Mouse (Mus musculus) macrophage (primary cell): ENCODE results near the gene Pcdh15. TPM values are rescaled to one million over a fixed set of nuclear protein-coding genes. Genes with fewer than 3 reads are reported as not detected.

Experiments
- H3K27ac ChIP-seq: fragments of 350-480 bp; formaldehyde crosslinking; 2 replicates; pipeline ENCODE4 v1.9.0; 2021
- H3K36me3 ChIP-seq: fragments of 350-480 bp; formaldehyde crosslinking; 2 replicates; pipeline ENCODE4 v1.9.0; 2021; ENCODE audit errors: inconsistent target
- H3K4me3 ChIP-seq: fragments of 350-480 bp; formaldehyde crosslinking; 2 replicates; pipeline ENCODE4 v1.9.0; 2021; ENCODE audit errors: inconsistent target
- H3K79me2 ChIP-seq: fragments of 350-480 bp; formaldehyde crosslinking; 2 replicates; pipeline ENCODE4 v1.9.0; 2021; ENCODE audit errors: inconsistent target
- WGBS: methylation state at CpG from one replicate; pipeline ENCODE4 v1.1.7; 2026; ENCODE audit warnings: inconsistent platforms; ENCODE audit not compliant: missing documents; 5-methylcytosine and 5-hydroxymethylcytosine counted together
- polyA plus RNA-seq: library from polyadenylated mRNA; stranded (reverse); fragments of 250-400 nt; gene quantifications from 3 replicates; pipeline ENCODE4 v1.2.4, GENCODE M21; 2018; ENCODE audit warnings: inconsistent platforms

The Pcdh15 gene
- polyA plus RNA-seq, 1 experiment from 2014 or later: not detected

GRCm38 (mm10) chr10:74450069-74450468 is 1350.9 kb downstream of the Pcdh15 start:
- no peaks in the 10 kb centered on the region for H3K36me3 ChIP-seq
- H3K4me3 ChIP-seq: no peak overlapping the region
- H3K79me2 ChIP-seq: no peaks in the 10 kb centered on the region
- 92% methylated on average over 11 of the region's 11 CpGs for whole genome bisulfite sequencing
- no peak overlapping the region for H3K27ac ChIP-seq

GRCm38 (mm10) chr10:74463972-74464371 is 1364.8 kb downstream of the Pcdh15 start:
- no peaks in the 10 kb centered on the region for H3K36me3 ChIP-seq
- 13% methylated on average over 2 of the region's 2 CpGs for WGBS
- no peak overlapping the region for H3K4me3 ChIP-seq
- no peak overlapping the region for H3K27ac ChIP-seq
- H3K79me2 ChIP-seq: no peaks in the 10 kb centered on the region

GRCm38 (mm10) chr10:74480779-74481178 is 1381.6 kb downstream of the Pcdh15 start:
- Histone ChIP-seq H3K36me3 (no peaks in the 10 kb centered on the region), H3K79me2 (no peaks in the 10 kb centered on the region), H3K27ac (no peak overlapping the region), H3K4me3 (no peak overlapping the region)
- 80% methylated on average over 3 of the region's 3 CpGs for WGBS

GRCm38 (mm10) chr10:74512315-74512714 is 1413.2 kb downstream of the Pcdh15 start:
- Histone ChIP-seq H3K27ac (no peak overlapping the region), H3K79me2 (no peaks in the 10 kb centered on the region), H3K4me3 (no peak overlapping the region), H3K36me3 (no peaks in the 10 kb centered on the region)
- WGBS: 58% methylated on average over 3 of the region's 3 CpGs

- Histone ChIP-seq H3K79me2 (no peaks in the 10 kb centered on the region), H3K27ac (no peak overlapping the region), H3K36me3 (no peaks in the 10 kb centered on the region), H3K4me3 (no peak overlapping the region)
These were observed 1414.6 kb downstream of the Pcdh15 start for GRCm38 (mm10) chr10:74513743-74514142.

GRCm38 (mm10) chr10:74538371-74538770 is 1439.2 kb downstream of the Pcdh15 start:
- Histone ChIP-seq H3K79me2 (no peaks in the 10 kb centered on the region), H3K4me3 (no peak overlapping the region), H3K27ac (no peak overlapping the region), H3K36me3 (no peaks in the 10 kb centered on the region)
- WGBS: 80% methylated on average over 2 of the region's 2 CpGs

- Histone ChIP-seq H3K36me3 (no peaks in the 10 kb centered on the region), H3K27ac (no peak overlapping the region), H3K79me2 (no peaks in the 10 kb centered on the region), H3K4me3 (no peak overlapping the region)
- WGBS: 58% methylated on average over 2 of the region's 2 CpGs
These were observed 1456.2 kb downstream of the Pcdh15 start for GRCm38 (mm10) chr10:74555326-74555725.

- Histone ChIP-seq H3K79me2 (no peaks in the 10 kb centered on the region), H3K27ac (no peak overlapping the region), H3K4me3 (no peak overlapping the region), H3K36me3 (no peaks in the 10 kb centered on the region)
- 82% methylated on average over 3 of the region's 3 CpGs for WGBS
These were observed 1470.5 kb downstream of the Pcdh15 start for GRCm38 (mm10) chr10:74569603-74570002.

- Histone ChIP-seq H3K79me2 (no peaks in the 10 kb centered on the region), H3K36me3 (no peaks in the 10 kb centered on the region), H3K27ac (no peak overlapping the region), H3K4me3 (no peak overlapping the region)
- 0% methylated on average over 2 of the region's 2 CpGs for WGBS
These were observed 1480.8 kb downstream of the Pcdh15 start for GRCm38 (mm10) chr10:74579924-74580323.

GRCm38 (mm10) chr10:74591799-74592198 is 1492.7 kb downstream of the Pcdh15 start:
- Histone ChIP-seq H3K36me3 (no peaks in the 10 kb centered on the region), H3K79me2 (no peaks in the 10 kb centered on the region), H3K27ac (no peak overlapping the region), H3K4me3 (no peak overlapping the region)
- WGBS: 86% methylated on average over 3 of the region's 3 CpGs

GRCm38 (mm10) chr10:74607683-74608082 is 1508.5 kb downstream of the Pcdh15 start:
- no peak overlapping the region for H3K27ac ChIP-seq
- no peak overlapping the region for H3K4me3 ChIP-seq
- H3K79me2 ChIP-seq: no peaks in the 10 kb centered on the region
- H3K36me3 ChIP-seq: no peaks in the 10 kb centered on the region
- WGBS: 85% methylated on average over 2 of the region's 2 CpGs

- Histone ChIP-seq H3K4me3 (no peak overlapping the region), H3K27ac (no peak overlapping the region), H3K79me2 (no peaks in the 10 kb centered on the region), H3K36me3 (no peaks in the 10 kb centered on the region)
- 56% methylated on average over 2 of the region's 2 CpGs for WGBS
These were observed 1522.7 kb downstream of the Pcdh15 start for GRCm38 (mm10) chr10:74621837-74622236.

- no peaks in the 10 kb centered on the region for H3K36me3 ChIP-seq
- no peak overlapping the region for H3K27ac ChIP-seq
- H3K79me2 ChIP-seq: no peaks in the 10 kb centered on the region
- 3% methylated on average over 4 of the region's 4 CpGs for WGBS
- no peak overlapping the region for H3K4me3 ChIP-seq
These were observed 1526.6 kb downstream of the Pcdh15 start for GRCm38 (mm10) chr10:74625715-74626114.

- H3K36me3 ChIP-seq: no peaks in the 10 kb centered on the region
- 54% methylated on average over 10 of the region's 10 CpGs for WGBS
- H3K27ac ChIP-seq: no peak overlapping the region
- H3K4me3 ChIP-seq: no peak overlapping the region
- no peaks in the 10 kb centered on the region for H3K79me2 ChIP-seq
These were observed 1527.5 kb downstream of the Pcdh15 start for GRCm38 (mm10) chr10:74626596-74626995.

- H3K4me3 ChIP-seq: no peak overlapping the region
- no peaks in the 10 kb centered on the region for H3K79me2 ChIP-seq
- H3K36me3 ChIP-seq: no peaks in the 10 kb centered on the region
- H3K27ac ChIP-seq: no peak overlapping the region
- WGBS: 31% methylated on average over 9 of the region's 9 CpGs
These were observed 1532.2 kb downstream of the Pcdh15 start for GRCm38 (mm10) chr10:74631314-74631713.

GRCm38 (mm10) chr10:74637040-74637439 is 1537.9 kb downstream of the Pcdh15 start:
- H3K36me3 ChIP-seq: no peaks in the 10 kb centered on the region
- WGBS: 26% methylated on average over 4 of the region's 4 CpGs
- no peaks in the 10 kb centered on the region for H3K79me2 ChIP-seq
- no peak overlapping the region for H3K27ac ChIP-seq
- no peak overlapping the region for H3K4me3 ChIP-seq
